Mouse (Mus musculus) intestine, embryonic 14.5 days (tissue): ENCODE results near the gene Inpp5k. TPM values are rescaled to one million over a fixed set of nuclear protein-coding genes. Genes with fewer than 3 reads are reported as not detected.

Experiments
- ATAC-seq: fragments of 200-750 bp; cut with Nextera tagmentation; replicated peaks from 2 replicates; pipeline ENCODE4 v1.8.0; 2017; ENCODE audit warnings: low read depth, moderate number of reproducible peaks, moderate TSS enrichment, moderate library complexity; ENCODE audit not compliant: low FRiP score, low TSS enrichment
- DNase-seq: peaks from one replicate; pipeline ENCODE4 v3.0.0-alpha.2; 2018; ENCODE audit warnings: low spot score
- H3K27ac ChIP-seq: fragments of 300-500 bp; sonication (generic); 2 replicates; pipeline ENCODE4 v1.5.1; 2014; ENCODE audit warnings: low read depth, mild to moderate bottlenecking, control low read depth
- H3K27me3 ChIP-seq: fragments of 300-500 bp; sonication (generic); replicated peaks from 2 replicates; pipeline ENCODE4 v1.6.1; 2014; ENCODE audit warnings: low read length, control low read depth; ENCODE audit not compliant: control insufficient read depth, insufficient read depth
- H3K36me3 ChIP-seq: fragments of 300-500 bp; sonication (generic); 2 replicates; pipeline ENCODE4 v1.6.1; 2014; ENCODE audit warnings: low read length, control low read depth; ENCODE audit not compliant: control insufficient read depth, insufficient read depth
- H3K4me1 ChIP-seq: fragments of 300-500 bp; sonication (generic); replicated peaks from 2 replicates; pipeline ENCODE4 v1.6.1; 2014; ENCODE audit warnings: low read length, control low read depth, mixed read lengths; ENCODE audit not compliant: control insufficient read depth, insufficient read depth
- H3K4me2 ChIP-seq: fragments of 300-500 bp; sonication (generic); 2 replicates; pipeline ENCODE4 v1.6.1; 2014; ENCODE audit warnings: low read length
- H3K4me3 ChIP-seq: fragments of 300-500 bp; sonication (generic); 2 replicates; pipeline ENCODE4 v1.5.1; 2014; ENCODE audit warnings: low read depth, low read length, control low read depth, mixed read lengths
- H3K9ac ChIP-seq: fragments of 300-500 bp; sonication (generic); 2 replicates; pipeline ENCODE4 v1.6.1; 2014; ENCODE audit warnings: mild to moderate bottlenecking, low read length
- H3K9me3 ChIP-seq: fragments of 300-500 bp; sonication (generic); 2 replicates; pipeline ENCODE4 v1.6.1; 2016; ENCODE audit warnings: low read length, control low read depth; ENCODE audit not compliant: control insufficient read depth
- WGBS: fragments of 180-500 bp; shearing (Covaris S2); extraction: QIAGEN DNeasy Blood & Tissue Kit; methylation state at CpG from one replicate; pipeline ENCODE4 v1.1.7; 2014; 5-methylcytosine and 5-hydroxymethylcytosine counted together
- polyA plus RNA-seq: library from polyadenylated mRNA; unstranded; fragments of >200 nt; fragmentation: Nextera tagmentation; extraction: Ambion mirVana; gene quantifications from 2 replicates; pipeline ENCODE4 v1.2.1, GENCODE M21; 2014

Gene Inpp5k
- polyA plus RNA-seq, 1 experiment from 2014 or later: 25.1 TPM

GRCm38 (mm10) chr11:75608776-75609175 is 22.0 kb upstream of the Inpp5k start:
- no peaks in the 10 kb centered on the region for H3K9me3 ChIP-seq
- no peak overlapping the region for H3K4me3 ChIP-seq
- peaks cover 78% of the 10 kb centered on the region for H3K36me3 ChIP-seq
- H3K9ac ChIP-seq: no peak overlapping the region
- DNase-seq (no peak), ATAC-seq (no peak)
- H3K4me1 ChIP-seq: no peaks in the 10 kb centered on the region
- H3K27me3 ChIP-seq: no peaks in the 10 kb centered on the region
- H3K4me2 ChIP-seq: no peak overlapping the region
- 90% methylated on average over 5 of the region's 5 CpGs for WGBS
- H3K27ac ChIP-seq: no peak overlapping the region

GRCm38 (mm10) chr11:75610021-75610420 is 20.8 kb upstream of the Inpp5k start:
- Histone ChIP-seq H3K4me1 (no peaks in the 10 kb centered on the region), H3K4me2 (no peak overlapping the region), H3K9me3 (no peaks in the 10 kb centered on the region), H3K4me3 (no peak overlapping the region), H3K9ac (no peak overlapping the region), H3K27me3 (no peaks in the 10 kb centered on the region), H3K36me3 (peaks cover 75% of the 10 kb centered on the region), H3K27ac (no peak overlapping the region)
- no peak for DNase-seq
- 93% methylated on average over 2 of the region's 2 CpGs for WGBS
- no peak for ATAC-seq

DNA sequence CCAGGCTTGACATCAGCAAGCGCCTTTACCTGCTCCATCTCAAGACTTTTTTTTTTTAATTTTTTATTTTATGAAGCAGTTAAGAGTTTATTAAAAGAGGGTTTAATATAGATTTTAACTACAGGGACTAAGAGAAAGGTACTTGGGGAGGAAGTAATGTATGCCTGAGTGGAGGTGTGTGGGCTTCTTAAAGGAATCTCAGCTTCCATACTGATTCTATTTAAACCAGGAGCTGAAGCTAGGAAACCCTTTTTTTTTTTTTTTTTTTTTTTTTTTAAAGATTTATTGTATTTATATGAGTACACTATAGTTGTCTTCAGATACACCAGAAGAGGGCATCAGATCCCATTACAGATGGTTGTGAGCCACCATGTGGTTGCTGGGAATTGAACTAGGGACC is 16.0 kb upstream of the Inpp5k start:
- no peak overlapping the region for H3K4me3 ChIP-seq
- no peak overlapping the region for H3K4me2 ChIP-seq
- peaks cover 74% of the 10 kb centered on the region for H3K36me3 ChIP-seq
- ATAC-seq (no peak), DNase-seq (no peak)
- H3K9ac ChIP-seq: no peak overlapping the region
- H3K27ac ChIP-seq: no peak overlapping the region
- H3K4me1 ChIP-seq: no peaks in the 10 kb centered on the region
- WGBS: 97% methylated on average over 1 of the region's 1 CpGs
- H3K27me3 ChIP-seq: no peaks in the 10 kb centered on the region
- no peaks in the 10 kb centered on the region for H3K9me3 ChIP-seq

DNA sequence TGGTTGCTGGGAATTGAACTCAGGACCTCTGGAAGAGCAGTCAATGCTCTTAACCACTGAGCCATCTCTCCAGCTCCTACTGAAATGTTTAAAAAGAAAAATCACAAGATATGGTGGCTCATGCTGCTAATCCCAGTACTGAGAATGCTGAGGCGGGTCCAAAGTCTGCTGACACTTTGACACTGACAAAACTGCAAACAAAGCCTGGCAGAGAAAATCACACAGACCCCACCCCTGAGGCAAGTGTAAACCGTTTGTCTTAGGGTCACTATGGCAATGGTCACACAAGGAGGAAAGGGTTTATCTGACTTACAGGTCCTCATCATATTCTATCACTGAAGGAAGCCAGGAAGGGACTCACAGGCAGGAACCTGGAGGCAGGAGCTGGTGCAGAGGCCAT is 15.2 kb upstream of the Inpp5k start:
- H3K36me3 ChIP-seq: peaks cover 74% of the 10 kb centered on the region
- H3K4me1 ChIP-seq: no peaks in the 10 kb centered on the region
- H3K4me2 ChIP-seq: no peak overlapping the region
- 77% methylated on average over 2 of the region's 2 CpGs for WGBS
- H3K4me3 ChIP-seq: no peak overlapping the region
- no peaks in the 10 kb centered on the region for H3K27me3 ChIP-seq
- no peaks in the 10 kb centered on the region for H3K9me3 ChIP-seq
- H3K27ac ChIP-seq: no peak overlapping the region
- DNase-seq (no peak), ATAC-seq (no peak)
- H3K9ac ChIP-seq: no peak overlapping the region

GRCm38 (mm10) chr11:75619133-75619532 is 11.7 kb upstream of the Inpp5k start:
- Histone ChIP-seq H3K4me2 (no peak overlapping the region), H3K27ac (no peak overlapping the region), H3K36me3 (peaks cover 65% of the 10 kb centered on the region), H3K4me3 (no peak overlapping the region), H3K4me1 (no peaks in the 10 kb centered on the region), H3K9me3 (no peaks in the 10 kb centered on the region), H3K27me3 (no peaks in the 10 kb centered on the region), H3K9ac (no peak overlapping the region)
- DNase-seq: no peak
- ATAC-seq: no peak
- WGBS: 85% methylated on average over 5 of the region's 5 CpGs

DNA sequence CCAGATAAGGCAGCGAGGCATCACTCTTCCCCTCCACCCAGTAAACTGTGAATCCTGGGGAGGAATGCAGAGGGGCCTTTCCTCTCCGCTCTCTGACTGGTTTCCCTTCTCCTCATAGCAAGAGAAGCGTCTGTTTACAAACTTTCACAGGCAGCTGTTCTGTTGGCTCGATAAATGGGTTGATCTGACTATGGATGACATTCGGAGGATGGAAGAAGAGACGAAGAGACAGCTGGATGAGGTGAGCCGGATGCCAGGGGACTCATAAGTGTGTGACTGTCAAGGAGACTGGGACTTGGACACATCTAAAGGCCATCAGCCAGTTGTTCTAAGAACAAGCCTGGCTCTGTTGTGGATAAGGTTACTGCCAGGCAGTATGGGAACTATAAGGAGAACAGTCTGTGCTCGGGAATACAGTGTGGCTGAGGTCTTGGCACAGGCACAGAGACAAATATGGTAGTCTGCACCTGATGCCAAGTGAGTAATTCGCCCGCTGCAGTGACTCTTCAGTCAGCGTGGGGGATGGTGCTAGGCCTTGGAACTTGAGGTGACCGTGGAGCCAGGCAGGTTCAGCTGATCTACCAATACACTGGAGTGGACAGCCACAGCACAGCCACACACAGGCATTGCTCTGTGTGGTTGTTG is 10.5 kb upstream of the Inpp5k start:
- Histone ChIP-seq H3K4me1 (no peaks in the 10 kb centered on the region), H3K9ac (no peak overlapping the region), H3K9me3 (no peaks in the 10 kb centered on the region), H3K4me3 (no peak overlapping the region), H3K36me3 (peaks cover 59% of the 10 kb centered on the region), H3K27me3 (no peaks in the 10 kb centered on the region), H3K27ac (no peak overlapping the region), H3K4me2 (no peak overlapping the region)
- DNase-seq: no peak
- no peak for ATAC-seq
- WGBS: 80% methylated on average over 12 of the region's 12 CpGs

GRCm38 (mm10) chr11:75621426-75621825 is 9.4 kb upstream of the Inpp5k start:
- no peak for DNase-seq

DNA sequence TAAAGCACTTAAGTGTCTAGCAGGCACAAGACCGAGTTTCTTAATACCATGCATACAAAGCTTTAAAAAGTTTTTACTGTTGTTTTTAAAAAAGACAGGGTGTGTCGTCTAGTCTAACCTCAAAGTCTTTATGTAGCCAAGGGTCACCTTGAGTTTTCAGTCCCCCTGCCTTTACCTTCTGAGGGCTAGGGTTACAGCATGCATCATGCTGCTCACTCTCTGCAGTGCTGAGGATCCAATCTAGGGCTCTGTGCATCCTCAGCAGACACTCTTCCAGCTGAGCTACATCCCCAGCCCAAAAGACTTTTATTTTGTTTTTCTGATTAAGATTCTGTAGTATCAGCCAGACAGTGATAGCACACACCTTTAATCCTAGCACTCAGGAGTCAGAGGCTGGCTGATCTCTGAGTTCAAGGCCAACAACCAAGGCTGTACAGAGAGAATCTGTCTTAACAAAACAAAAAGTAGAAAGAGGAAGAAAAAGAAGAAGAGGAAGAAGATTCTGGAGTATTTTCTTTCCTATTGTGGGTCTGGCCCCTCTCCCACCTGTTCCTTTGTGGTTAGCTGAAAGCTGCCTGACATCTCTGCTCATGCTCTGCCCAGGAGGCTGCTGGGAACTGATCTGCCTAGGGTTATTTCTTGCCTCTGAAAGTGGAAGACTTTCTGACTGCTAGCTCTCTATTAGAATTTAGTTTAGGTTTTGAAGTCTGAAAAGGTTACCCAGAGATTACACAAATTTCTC is 8.0 kb upstream of the Inpp5k start:
- Histone ChIP-seq H3K9me3 (no peaks in the 10 kb centered on the region), H3K36me3 (peaks cover 67% of the 10 kb centered on the region), H3K4me3 (no peak overlapping the region), H3K27ac (no peak overlapping the region), H3K4me1 (no peaks in the 10 kb centered on the region), H3K4me2 (no peak overlapping the region), H3K9ac (no peak overlapping the region), H3K27me3 (no peaks in the 10 kb centered on the region)
- ATAC-seq (no peak), DNase-seq (no peak)
- 91% methylated on average over 2 of the region's 2 CpGs for WGBS

More at GRCm38 (mm10) chr11:75621426-75621825, 9.4 kb upstream of the Inpp5k start:
- Histone ChIP-seq H3K27ac (no peak overlapping the region; the same call in 1 of the 2 replicates), H3K36me3 (peaks cover 65% of the 10 kb centered on the region), H3K4me3 (no peak overlapping the region), H3K27me3 (no peaks in the 10 kb centered on the region), H3K9me3 (no peaks in the 10 kb centered on the region), H3K4me2 (no peak overlapping the region), H3K9ac (no peak overlapping the region), H3K4me1 (no peaks in the 10 kb centered on the region)
- no peak for ATAC-seq
- 93% methylated on average over 2 of the region's 2 CpGs for WGBS

DNA sequence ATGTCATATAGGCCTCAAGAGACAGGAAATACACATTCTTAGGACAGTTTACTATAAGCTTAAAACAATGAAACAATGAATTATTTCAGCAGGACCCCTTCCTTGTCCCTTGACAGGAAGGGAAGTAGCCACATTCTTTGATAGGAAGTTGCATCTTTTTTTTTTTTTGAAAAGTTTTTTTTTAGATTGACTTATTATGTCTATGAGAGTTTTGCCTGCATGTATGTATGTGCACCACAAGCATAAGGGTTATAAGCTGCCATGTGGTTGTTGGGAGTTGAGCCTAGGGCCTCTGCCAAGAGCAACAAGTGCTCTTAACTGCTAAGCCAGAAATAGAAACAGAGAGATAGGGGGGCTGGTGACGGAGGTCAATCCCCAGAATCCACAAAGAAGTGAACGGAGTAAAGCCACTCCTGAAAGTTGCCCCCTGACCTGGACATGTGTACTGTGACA is 6.7 kb upstream of the Inpp5k start:
- 77% methylated on average over 2 of the region's 2 CpGs for WGBS

More for the DNA sequence above, 6.7 kb upstream of the Inpp5k start:
- Histone ChIP-seq H3K4me1 (no peaks in the 10 kb centered on the region), H3K27me3 (no peaks in the 10 kb centered on the region), H3K4me2 (no peak overlapping the region), H3K4me3 (no peak overlapping the region), H3K9ac (no peak overlapping the region), H3K36me3 (peaks cover 66% of the 10 kb centered on the region), H3K9me3 (no peaks in the 10 kb centered on the region), H3K27ac (no peak overlapping the region)
- no peak for DNase-seq
- no peak for ATAC-seq
